Mouse (Mus musculus) lung, adult 18-20 months (tissue): ENCODE data around the gene Tex14.

ENCODE experiments used
- DNase-seq, 2 experiments: peaks; one replicate each; pipeline ENCODE4 v3.0.0; 2022; ENCODE audit warnings: mixed read lengths in 2 of 2

The Tex14 gene

DNA sequence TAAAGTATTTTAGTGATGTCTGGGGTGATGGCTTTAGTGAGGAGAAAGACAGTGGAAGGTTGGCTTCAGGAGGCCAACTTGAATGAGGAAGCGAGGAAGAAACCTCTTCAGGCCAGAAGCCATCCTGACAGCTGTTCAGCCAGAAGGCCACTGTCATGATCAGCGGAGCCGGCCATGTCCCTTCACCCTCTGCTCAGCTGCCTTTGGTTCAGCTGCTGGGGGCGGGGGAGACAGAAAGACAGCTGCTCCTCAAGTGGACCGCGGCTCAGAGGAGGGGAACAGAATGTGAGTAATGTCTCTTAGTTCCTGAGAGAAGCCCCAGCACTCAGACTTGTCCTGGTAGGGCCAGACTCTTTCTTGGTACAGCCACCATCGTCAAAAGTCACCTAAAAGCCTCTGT lies 168.9 kb downstream of the Tex14 start:
- DNase-seq, result no peak

DNA sequence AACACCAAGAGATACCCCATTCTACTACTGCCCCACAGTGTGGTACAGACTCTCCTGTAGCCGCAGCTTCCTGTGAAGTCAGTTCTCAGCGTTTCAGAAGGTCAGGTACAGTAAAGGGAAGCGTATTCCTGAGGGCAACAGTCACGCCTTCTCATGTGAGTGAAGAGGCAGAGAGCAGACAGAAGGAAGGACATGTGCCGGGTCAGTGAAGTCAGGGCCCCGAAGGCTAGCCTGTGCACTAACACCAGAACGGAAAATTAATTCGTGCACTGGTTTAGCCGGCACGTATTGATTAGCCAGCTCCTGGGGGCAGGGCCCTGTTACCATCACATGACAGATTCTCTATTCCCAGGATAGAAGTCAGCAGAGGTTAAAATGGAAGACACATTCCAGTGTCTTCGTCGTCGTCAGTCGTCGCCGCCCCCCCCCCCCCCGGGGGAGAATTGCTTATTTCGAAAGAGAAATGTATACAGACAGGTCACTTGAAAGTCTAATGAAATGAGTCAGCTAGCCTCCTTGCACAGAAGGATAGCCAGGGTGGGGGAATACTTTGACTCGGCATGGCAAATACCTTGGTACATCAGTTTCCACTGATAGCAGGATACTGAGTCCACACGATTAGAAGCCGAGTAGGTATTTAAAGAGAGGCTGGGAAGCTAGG lies 169.8 kb downstream of the Tex14 start:
- DNase-seq, result no peak

DNA sequence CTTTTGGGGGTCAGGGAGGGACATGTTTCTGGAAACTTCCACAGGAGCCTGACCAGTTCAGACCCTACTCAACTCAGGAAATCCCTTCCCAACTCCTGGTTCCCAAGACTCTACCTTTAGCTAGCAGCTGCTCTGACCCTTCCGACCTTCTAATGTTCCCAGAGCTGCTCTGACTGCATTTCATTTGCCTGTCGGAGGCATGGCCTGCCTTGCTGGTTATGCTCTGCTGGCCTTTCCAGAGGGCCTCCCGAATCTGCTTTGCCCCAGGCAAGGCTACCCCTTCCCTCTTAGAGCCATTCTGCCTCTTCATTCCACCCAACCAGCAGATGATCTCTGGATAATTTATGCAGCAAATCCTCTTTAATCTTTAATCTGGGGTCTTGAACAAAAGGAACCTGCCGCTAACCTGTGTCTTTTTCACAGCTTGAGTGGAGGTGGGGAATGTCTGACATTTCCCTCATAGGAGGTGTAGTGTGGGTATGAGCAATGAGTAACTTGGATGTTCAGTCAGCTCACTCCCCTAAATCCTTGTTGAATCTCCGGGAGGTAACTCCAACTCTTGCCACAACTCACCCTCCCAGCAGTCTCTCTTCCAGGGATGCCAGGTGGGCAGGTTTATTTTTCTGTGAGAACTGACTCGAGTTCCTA lies 172.9 kb downstream of the Tex14 start:
- no peak for DNase-seq

DNA sequence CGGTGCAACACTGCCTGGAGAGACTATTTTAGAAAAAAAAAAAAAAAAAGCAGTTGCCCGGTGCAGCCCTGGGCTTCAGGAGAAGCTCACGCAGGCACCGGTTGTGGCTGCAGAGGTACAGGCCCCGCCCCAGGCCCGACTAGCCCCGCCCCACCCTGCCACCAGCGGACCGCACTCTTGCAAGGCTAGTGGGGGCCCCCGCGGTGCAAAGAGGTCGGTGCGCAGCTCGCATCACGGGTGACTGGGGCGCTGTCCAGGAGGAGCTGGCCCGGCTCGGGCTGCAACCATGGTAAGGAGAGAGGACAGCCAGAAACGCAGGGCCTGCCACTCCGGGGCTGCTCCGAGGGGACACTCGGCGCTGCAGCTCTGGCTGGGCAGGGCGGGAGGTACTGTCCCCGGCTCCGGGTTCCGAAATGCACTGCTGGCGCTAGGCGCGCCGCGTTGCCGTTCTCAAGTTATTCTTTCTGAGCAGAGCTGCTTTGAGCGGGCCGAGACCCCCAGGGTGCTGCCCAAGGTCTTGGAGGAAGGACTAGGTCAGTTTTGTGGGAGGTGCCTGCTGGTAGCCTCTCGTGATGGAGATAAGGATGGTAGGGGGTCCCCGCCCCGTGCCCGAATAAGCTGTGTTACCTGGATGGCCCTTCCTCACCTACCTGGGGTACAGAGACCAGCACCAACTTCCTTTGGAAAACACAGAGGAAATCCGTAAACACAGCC lies 173.5 kb downstream of the Tex14 start:
- peak; percentile 65 to 77 for DNase-seq

DNA sequence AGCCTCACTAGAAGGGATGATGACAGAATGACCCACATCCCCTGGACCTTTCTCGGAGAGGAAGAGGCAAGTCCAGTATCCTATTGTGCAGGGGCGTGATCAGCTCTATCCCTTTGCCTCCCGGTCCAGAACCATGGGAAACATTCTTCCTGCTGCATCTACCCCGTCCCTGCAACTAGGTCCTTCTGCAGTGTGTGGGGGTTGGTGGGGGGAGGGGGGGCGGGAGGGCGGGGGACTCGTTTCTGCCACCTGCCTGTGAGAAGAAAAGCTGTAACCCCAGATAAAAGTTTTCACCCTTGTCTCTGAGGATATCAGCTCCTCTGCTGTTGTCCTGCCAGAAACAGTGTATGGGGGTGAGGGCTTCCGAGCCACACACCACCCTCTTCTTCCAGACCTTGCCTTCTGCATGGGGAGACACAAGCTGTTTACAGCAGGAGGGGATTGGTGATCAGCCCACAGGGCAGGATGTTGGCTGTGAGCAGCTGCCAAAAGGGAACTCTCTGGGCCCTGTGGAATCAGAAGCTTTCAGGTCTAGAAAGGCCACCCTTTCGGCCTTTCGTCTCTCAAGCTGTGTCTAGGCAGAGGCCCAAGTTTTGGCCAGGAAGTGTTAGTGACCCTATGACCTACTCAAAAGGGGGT lies 174.2 kb downstream of the Tex14 start:
- peak; percentile 48 to 68 for DNase-seq

- DNase-seq, result peak; percentile 60
Measured at GRCm38 (mm10) chr11:87579713-87580112, 174.8 kb downstream of the Tex14 start.

DNA sequence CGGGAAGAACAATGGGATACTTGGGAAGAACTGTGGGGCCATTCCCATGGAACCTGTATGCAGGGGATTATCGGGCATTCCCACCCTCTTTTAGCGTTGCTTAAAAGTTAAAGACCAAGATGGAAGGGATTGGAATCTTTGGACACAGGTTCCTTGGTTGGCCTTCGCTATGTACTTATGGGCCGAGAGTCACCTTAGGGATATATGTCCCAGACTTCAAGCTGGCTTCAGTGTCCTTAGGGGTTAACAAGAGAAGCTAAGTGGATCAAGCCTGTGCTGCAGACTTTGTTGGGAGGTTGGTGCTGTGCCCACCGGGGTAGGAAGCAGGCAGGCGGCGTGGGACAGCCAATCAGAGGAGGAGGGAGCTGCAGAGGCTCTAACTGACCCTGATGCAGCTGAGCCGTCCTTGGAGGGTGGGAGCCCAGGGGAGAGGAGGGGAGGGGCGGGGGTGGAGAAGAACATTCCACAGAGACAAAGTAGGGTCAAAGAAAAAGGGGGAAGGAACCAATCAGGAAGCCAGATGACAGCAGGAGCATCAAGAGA lies 175.7 kb downstream of the Tex14 start:
- DNase-seq, result no peak

GRCm38 (mm10) chr11:87581161-87581865 lies 176.4 kb downstream of the Tex14 start:
- no peak for DNase-seq

DNA sequence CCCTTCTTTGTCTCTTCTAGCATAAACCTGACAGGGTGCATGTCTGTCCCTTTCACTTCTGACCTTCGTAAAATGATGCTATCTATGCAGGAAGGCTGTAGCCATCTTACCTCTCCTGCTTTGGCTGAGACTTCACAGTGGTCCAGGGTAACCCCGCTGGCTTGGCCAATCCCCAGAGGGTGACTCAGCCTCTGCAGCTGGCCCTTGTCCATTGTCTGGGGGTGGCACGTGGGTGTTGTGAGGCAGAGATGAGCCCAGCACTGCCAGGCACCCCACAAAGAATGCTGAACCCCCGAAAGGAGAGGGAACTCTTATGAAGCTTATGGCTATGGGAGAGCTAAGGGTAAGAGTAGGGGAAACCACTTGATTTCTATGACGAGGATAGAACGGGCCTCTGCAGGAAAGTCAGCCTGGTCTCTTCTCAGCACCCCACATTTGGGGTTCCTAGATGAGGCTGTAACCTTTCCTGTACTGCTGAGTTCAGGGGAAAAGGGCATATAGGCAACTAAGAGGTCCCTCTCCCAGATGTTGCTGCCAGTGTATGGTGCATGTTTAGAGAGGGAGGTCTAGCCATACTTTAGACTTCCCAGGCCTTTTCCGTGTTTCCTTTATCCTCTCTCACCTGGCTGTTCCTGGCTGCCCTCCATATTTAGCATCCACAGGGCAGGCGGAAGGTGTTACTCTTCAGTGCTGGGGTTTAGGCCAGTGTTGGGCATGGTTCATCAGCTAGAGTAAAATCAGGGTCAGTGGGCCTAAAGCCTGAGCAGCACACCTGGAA lies 177.3 kb downstream of the Tex14 start:
- no peak for DNase-seq

DNA sequence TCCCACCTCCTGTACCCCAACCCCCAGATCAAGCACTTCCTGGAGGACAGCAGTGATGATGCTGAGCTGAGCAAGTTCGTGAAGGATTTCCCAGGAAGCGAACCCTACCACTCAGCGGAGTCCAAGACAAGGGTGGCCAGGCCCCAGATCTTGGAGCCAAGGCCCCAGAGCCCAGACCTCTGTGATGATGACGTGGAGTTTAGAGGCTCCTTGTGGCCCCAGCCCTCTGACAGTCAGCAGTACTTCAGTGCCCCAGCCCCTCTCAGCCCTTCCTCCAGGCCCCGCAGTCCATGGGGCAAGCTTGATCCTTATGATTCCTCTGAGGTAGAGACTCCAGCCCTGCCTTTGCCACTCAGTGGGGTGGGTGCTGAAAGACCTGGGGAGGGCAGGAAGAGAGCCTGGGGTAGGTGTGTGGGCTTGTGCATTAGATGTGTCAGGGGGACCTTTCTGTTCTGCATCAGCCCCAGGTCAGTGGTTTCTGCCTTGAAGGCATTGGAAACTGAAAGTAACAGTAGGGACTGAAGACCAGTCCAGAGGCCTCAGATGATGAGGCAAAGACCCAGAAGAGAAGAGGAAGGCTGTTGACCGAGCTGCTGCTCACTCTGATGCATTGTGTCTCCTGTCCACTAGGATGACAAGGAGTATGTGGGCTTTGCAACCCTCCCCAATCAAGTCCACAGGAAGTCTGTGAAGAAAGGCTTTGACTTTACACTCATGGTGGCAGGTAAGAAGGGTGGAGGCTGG lies 178.6 kb downstream of the Tex14 start:
- DNase-seq, result no peak

DNA sequence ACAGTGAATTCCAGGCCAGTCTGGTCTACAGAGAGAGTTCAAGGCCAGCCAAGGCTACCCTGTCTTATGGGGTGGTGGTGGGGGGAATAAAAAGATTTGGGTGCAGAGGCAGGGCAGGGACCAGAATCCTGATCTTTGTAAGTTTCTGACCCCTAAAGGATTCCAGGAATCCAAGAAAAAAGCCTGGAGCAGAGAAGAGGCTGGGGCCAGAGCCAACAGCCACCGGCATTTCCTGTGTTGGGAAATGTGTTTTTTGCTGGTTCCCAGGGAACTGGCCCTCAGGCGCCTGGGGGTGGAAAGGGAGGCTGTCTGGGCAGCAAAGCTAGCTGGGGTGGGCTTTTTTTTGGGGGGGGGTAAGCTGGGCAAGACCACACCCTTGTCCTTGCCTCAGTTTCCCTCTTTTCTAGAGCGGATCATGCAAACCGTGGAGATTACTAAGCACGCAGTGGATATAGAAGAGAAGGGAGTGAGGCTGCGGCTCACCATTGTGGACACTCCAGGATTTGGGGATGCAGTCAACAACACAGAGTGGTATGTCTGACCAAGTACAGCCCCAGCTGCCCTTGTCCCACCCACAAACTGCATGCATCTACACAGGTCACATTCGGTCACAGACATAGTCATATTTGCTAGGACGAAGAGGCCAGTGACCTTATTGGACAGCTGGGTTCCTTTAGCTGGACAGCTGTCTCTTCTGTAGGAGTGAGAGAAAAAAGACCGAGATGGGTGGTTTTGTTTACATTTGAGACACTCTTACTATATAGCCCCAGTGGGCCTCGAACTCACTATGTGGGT lies 180.0 kb downstream of the Tex14 start:
- peak; percentile 56 to 68 for DNase-seq

DNA sequence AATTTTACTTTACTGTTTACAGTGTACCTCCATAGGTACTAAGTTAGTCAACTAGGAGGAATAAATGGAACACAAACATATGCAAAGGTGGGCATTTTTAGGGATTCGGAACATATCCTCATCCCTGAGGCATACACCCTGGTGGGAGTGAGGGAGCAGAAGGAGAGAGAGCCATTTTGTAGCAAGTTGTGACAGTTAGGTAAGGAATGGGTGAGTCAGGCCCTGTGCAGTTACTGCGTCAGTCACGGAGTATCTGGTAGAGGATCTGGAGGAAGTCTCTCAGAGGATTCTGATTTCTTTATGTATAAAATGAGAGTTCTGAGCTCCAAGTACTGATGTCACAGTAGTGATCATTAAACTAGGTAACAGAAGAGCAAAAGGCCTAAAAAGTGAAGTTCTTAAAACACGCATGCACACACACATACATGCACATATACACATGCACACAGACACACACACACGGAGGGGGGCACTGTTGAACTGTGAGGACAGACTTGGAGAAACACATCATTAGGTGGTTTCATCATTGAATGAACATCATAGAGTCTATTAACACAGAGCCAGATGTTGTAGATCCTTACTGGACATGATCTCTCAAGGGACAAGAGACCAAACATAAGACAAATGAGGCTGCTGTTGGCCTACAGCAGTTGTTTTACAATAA lies 182.5 kb downstream of the Tex14 start:
- no peak for DNase-seq

GRCm38 (mm10) chr11:87589605-87590004 lies 184.7 kb downstream of the Tex14 start:
- DNase-seq, result no peak

DNA sequence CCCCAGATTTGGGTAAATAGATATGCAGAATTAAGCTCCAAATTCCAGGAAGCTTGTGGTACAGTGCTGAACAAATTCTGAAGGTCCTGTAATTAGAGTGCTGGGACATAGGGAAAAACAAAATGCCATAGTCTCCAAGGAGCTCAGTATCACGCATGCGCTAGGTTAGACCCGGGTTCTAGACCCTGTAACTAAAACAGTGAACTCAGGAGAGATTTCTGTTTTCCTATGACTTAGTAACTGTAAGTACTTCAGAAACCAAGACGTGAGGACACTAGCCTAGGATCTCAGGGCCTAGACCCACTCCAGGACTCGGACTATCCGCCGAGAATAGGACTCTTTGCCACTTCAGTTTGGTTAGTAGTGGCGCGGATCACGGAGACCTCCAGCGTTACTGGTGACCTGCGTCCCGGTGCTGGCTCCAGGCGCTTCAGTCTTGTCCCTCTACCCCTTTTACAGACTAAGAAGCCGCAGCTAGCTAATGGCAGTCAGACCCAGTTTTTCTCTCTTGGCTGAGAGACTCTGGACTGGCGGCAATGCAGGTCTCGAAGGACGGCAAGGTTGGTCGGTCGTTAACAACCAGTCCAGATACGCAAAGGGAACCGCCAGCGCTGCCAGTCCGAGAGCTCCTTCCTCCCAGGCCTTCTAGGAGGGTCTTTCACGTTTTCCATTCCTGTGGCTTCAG lies 186.1 kb downstream of the Tex14 start:
- DNase-seq, result peak in 1 of 2 experiments; percentile 48

- peak; percentile 100 for DNase-seq
Measured at GRCm38 (mm10) chr11:87591526-87592353, 186.9 kb downstream of the Tex14 start, which contains the start of gene Mtmr4. Gene Mtmr4, plus strand, starts transcription at chr11:87592162.

DNA sequence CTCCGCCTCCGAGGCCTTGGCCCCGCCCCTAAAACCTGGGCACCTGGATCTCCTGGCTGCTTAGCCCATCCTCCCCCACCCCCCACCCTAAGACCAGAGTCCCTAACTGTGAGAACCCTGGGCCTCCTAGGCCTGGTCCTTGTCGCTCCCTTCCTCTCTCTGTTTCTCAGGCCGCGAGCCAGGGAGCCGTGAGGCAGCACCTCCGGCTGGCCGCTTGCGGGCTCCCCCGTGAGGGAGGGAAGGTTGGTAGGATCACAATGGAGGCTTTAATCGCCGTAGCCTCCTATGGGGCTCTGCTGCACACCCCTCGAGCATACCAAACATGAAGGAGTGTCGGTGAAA lies 187.5 kb downstream of the Tex14 start:
- DNase-seq, result no peak

DNA sequence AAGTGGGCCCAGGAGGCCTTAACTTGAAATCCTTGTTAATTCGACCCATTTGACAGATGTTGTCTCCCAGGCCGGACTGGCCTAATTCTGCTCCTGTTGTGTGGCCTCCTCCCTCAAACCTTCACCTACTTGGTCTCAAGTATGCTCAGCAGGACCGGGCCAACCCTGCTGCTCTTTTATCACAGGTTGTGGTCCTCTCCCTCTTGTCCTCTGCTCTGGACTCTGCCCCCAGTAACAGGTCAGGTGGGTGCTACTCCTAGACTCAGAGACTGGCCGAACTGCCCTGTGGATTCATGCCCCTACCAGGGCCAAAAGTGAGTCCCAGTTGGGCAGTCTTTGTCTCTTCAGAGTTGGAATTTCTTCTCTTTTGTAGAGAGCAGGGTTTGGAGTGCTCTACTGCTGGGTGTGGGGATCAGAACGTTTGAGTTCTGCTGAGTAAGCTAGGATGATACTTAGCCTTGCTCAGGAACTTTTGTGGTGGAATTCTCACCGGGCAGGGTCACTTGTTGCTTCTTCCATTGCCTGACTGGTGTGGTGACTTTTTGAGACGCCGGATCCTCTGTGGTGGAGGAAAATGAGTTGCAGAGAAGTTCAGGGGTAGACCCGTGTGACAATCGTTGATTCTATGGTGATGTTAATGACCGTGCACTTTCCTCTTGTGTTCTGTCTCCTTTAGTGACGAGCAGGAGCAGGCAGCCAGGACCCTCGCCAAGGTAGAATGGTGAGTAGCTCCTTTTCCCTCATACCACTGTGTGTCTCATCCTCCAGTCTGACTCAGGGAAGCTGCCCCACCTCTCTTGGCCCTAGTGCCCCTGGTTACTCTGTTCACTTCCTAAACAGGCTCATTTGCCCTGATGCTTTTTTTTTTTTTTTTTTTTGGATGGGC lies 188.1 kb downstream of the Tex14 start:
- DNase-seq, result no peak
